Mouse (Mus musculus): ENCODE results near the gene Olfr839-ps1. TPM values are rescaled to one million over a fixed set of nuclear protein-coding genes. Genes with fewer than 3 reads are reported as not detected.

Olfr839-ps1 gene
- not detected in 2 replicates for polyA plus RNA-seq (2014; fragmentation: Nextera tagmentation; extraction: Ambion mirVana)

- no peak within 1 kb of the TSS for H3K9ac ChIP-seq
- no peaks in the 10 kb centered on the region for H3K36me3 ChIP-seq (ENCODE audit: insufficient read depth)
- H3K4me1 ChIP-seq (ENCODE audit: insufficient read depth) = no peaks in the 10 kb centered on the region
- peaks cover 4% of the 10 kb centered on the region; the same call in 1 of the 2 replicates for H3K9me3 ChIP-seq (ENCODE audit: low read depth, low read length)
- no peaks in the 10 kb centered on the region for H3K27me3 ChIP-seq (ENCODE audit: insufficient read depth, low read length)
- no peak for ATAC-seq (ENCODE audit: insufficient read depth)
- H3K4me2 ChIP-seq = no peak within 1 kb of the TSS
- no peak for DNase-seq
- H3K27ac ChIP-seq (ENCODE audit: low read depth) = no peak within 1 kb of the TSS
- WGBS = 78% methylated on average over 1 of the region's 1 CpGs
- TF ChIP-seq CTCF (IDR thresholded peaks at IDR 0.05; ENCODE audit: low read depth) = no peak
- H3K4me3 ChIP-seq (ENCODE audit: low read depth, low read length) = no peak within 1 kb of the TSS
Observed at GRCm38 (mm10) chr9:19177212-19177611, at the start of gene Olfr839-ps1. Gene Olfr839-ps1, minus strand, starts transcription at chr9:19177312.

DNA sequence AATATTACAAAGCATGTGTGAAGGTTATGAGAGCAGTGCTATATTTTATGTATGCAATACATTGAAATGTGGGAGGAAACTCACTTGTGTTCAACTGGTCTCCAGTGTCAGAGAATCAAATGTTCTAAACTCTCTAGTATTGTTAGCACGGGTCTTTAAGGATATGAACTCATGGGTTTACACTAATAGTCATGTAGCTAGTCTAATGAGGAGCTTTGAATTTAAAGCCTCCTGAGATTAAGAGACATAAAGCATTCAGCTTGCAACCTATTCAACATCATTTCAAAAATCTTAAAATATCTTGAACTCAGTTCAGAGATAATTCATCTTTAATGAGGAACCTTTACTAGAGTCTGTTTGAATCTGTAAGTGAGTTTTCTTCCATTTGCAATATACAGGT, 41.1 kb downstream of the Olfr839-ps1 start, which contains the start of gene Olfr837:
Gene Olfr837 (plus strand): TSS at position 301 of the 400 bp plus-strand sequence.
- Histone ChIP-seq H3K9ac (no peak within 1 kb of the TSS), H3K4me2 (no peak within 1 kb of the TSS), H3K27ac (ENCODE audit: low read depth) (no peak within 1 kb of the TSS), H3K9me3 (ENCODE audit: low read depth, low read length) (no peaks in the 10 kb centered on the region), H3K4me1 (ENCODE audit: insufficient read depth) (no peaks in the 10 kb centered on the region), H3K27me3 (ENCODE audit: insufficient read depth, low read length) (no peaks in the 10 kb centered on the region), H3K36me3 (ENCODE audit: insufficient read depth) (no peaks in the 10 kb centered on the region), H3K4me3 (ENCODE audit: low read depth, low read length) (no peak within 1 kb of the TSS)
- ATAC-seq (ENCODE audit: insufficient read depth) = no peak
- DNase-seq = no peak
- 61% methylated on average over 1 of the region's 1 CpGs for WGBS
- no peak for TF ChIP-seq CTCF (IDR thresholded peaks at IDR 0.05; ENCODE audit: low read depth)

GRCm38 (mm10) chr9:19120082-19120481, 57.0 kb downstream of the Olfr839-ps1 start, which contains the start of gene Olfr836:
Gene Olfr836, plus strand, starts transcription at chr9:19120382.
- ATAC-seq (ENCODE audit: insufficient read depth) (no peak), DNase-seq (no peak)
- H3K4me1 ChIP-seq (ENCODE audit: insufficient read depth) = no peaks in the 10 kb centered on the region
- no peak within 1 kb of the TSS for H3K4me2 ChIP-seq
- no peak within 1 kb of the TSS for H3K9ac ChIP-seq
- no peak within 1 kb of the TSS for H3K4me3 ChIP-seq (ENCODE audit: low read depth, low read length)
- H3K9me3 ChIP-seq (ENCODE audit: low read depth, low read length) = no peaks in the 10 kb centered on the region
- no peaks in the 10 kb centered on the region for H3K27me3 ChIP-seq (ENCODE audit: insufficient read depth, low read length)
- no peak for TF ChIP-seq CTCF (IDR thresholded peaks at IDR 0.05; ENCODE audit: low read depth)
- H3K36me3 ChIP-seq (ENCODE audit: insufficient read depth) = no peaks in the 10 kb centered on the region
- H3K27ac ChIP-seq (ENCODE audit: low read depth) = no peak within 1 kb of the TSS

Other genes with a start within 250 kb of the Olfr839-ps1 start
- not detected in 2 replicates for gene Olfr832, start 240.2 kb downstream of the Olfr839-ps1 start, polyA plus RNA-seq (2014; fragmentation: Nextera tagmentation; extraction: Ambion mirVana)
- gene Olfr834, start 189.3 kb downstream of the Olfr839-ps1 start, polyA plus RNA-seq (2014; fragmentation: Nextera tagmentation; extraction: Ambion mirVana) = not detected in 2 replicates
- gene Olfr835, start 144.6 kb downstream of the Olfr839-ps1 start, polyA plus RNA-seq (2014; fragmentation: Nextera tagmentation; extraction: Ambion mirVana) = not detected in 2 replicates
- gene Olfr836, start 56.9 kb downstream of the Olfr839-ps1 start, polyA plus RNA-seq (2014; fragmentation: Nextera tagmentation; extraction: Ambion mirVana) = not detected in 2 replicates
- gene Olfr837, start 41.0 kb downstream of the Olfr839-ps1 start, polyA plus RNA-seq (2014; fragmentation: Nextera tagmentation; extraction: Ambion mirVana) = not detected in 2 replicates
- not detected in 2 replicates for gene Olfr843, start 74.7 kb upstream of the Olfr839-ps1 start, polyA plus RNA-seq (2014; fragmentation: Nextera tagmentation; extraction: Ambion mirVana)
- not detected in 2 replicates for gene Olfr844, start 139.0 kb upstream of the Olfr839-ps1 start, polyA plus RNA-seq (2014; fragmentation: Nextera tagmentation; extraction: Ambion mirVana)
- gene Olfr845, start 159.1 kb upstream of the Olfr839-ps1 start, polyA plus RNA-seq (2014; fragmentation: Nextera tagmentation; extraction: Ambion mirVana) = not detected in 2 replicates
- not detected in 2 replicates for gene Olfr846, start 186.7 kb upstream of the Olfr839-ps1 start, polyA plus RNA-seq (2014; fragmentation: Nextera tagmentation; extraction: Ambion mirVana)
- not detected in 2 replicates for gene Olfr847, start 201.4 kb upstream of the Olfr839-ps1 start, polyA plus RNA-seq (2014; fragmentation: Nextera tagmentation; extraction: Ambion mirVana)

Measured in lung, embryonic 14.5 days (tissue).